Mouse (Mus musculus): ENCODE measurements around the gene 1700009N14Rik. TPM values are rescaled to one million over a fixed set of nuclear protein-coding genes. Genes with fewer than 3 reads are reported as not detected.
A peak's percentile ranks its signal among the peaks of the same experiment; 100 is the strongest.

1700009N14Rik gene
- not detected in 2 replicates for polyA plus RNA-seq (2012; rRNA removed)

GRCm38 (mm10) chr4:39450069-39450468 lies at the start of gene 1700009N14Rik:
Gene 1700009N14Rik (plus strand): TSS chr4:39450295.
- DNase-seq (ENCODE audit: extremely low spot score in 1 of 2, low spot score in 1 of 2) = no peak

DNA sequence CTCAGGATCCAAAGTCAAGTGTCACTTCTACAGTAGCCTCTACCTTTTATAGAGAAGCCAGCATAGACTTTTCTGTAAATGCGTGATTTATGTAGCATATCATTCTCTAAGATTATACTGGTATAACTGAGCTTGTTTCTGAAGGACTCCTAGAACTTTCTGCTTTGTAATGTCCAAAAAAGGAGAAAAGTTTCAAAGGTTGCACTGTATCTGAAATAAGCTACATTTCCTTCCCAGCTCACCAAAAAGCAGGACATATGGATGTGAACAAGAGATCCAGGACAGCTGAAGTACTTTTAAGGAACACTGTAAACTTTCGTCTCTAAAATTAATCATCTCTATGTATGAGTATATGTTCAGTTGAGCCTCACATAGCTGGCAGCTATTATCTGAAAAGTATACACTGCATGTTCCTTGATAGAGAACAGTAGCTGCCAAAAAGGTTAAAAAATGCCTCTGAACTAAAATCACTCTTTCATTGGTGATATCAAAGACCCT lies 12.2 kb upstream of the 1700009N14Rik start:
- DNase-seq (ENCODE audit: extremely low spot score in 1 of 2, low spot score in 1 of 2) = no peak

GRCm38 (mm10) chr4:39474291-39474690 lies 24.2 kb downstream of the 1700009N14Rik start:
- no peak for DNase-seq (ENCODE audit: extremely low spot score in 1 of 2, low spot score in 1 of 2)

- no peak for DNase-seq (ENCODE audit: extremely low spot score in 1 of 2, low spot score in 1 of 2)
Measured at GRCm38 (mm10) chr4:39486393-39486792, 36.3 kb downstream of the 1700009N14Rik start.

DNA sequence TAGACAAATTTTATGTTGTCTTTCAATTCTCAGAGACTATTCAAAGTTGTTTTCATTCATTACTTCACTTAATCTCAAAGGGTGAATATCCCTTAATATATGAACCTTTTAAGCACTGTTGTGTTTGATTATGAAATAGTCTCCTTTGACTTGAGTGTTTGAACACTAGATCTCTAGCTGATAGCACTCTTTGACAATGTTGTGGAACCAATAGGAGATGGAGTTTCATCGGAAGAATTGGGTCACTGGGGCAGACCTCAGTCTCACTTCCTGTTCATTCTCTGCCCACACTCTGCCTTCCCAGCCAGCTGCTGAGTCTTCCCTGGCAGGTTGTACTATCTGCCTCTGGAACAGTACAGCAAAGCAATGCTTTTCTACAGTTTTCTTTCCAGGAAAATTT lies 43.5 kb downstream of the 1700009N14Rik start:
- DNase-seq (ENCODE audit: extremely low spot score in 1 of 2, low spot score in 1 of 2) = peak in 1 of 2 experiments; percentile 16

DNA sequence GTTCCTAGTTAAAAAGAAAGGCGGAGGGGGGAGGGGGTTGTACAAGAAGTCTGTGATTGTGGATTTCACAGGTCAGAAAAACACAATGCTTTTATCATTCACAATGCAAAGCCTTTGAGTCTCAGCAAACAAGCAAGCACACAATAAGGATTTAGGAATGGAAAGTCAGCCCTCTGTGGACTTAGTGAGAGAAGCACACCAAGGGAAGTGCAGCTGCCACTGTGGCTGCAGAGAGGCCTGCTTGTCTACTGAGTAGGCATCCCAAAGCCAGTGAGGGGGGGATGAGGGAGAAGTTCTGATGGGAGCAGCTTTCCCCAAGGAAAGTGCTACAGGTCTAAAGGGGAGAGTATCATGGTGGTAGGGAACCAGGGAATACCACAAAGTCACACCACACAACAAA lies 45.8 kb downstream of the 1700009N14Rik start:
- DNase-seq (ENCODE audit: extremely low spot score in 1 of 2, low spot score in 1 of 2) = no peak
